Mouse (Mus musculus): ENCODE data around the gene Emc10.
A peak's percentile ranks its signal among the peaks of the same experiment; 100 is the strongest.

Emc10 gene

GRCm38 (mm10) chr7:44495992-44496770, at the start of gene Emc10, which contains the start of gene Fam71e1:
Gene Emc10 (minus strand): TSS chr7:44496529.
Gene Fam71e1 (plus strand): TSS chr7:44496581.
- peak; percentile 97 to 99 for DNase-seq

GRCm38 (mm10) chr7:44543071-44543470, 46.7 kb upstream of the Emc10 start:
- DNase-seq: no peak

GRCm38 (mm10) chr7:44542555-44542954, 46.2 kb upstream of the Emc10 start:
- no peak for DNase-seq

DNA sequence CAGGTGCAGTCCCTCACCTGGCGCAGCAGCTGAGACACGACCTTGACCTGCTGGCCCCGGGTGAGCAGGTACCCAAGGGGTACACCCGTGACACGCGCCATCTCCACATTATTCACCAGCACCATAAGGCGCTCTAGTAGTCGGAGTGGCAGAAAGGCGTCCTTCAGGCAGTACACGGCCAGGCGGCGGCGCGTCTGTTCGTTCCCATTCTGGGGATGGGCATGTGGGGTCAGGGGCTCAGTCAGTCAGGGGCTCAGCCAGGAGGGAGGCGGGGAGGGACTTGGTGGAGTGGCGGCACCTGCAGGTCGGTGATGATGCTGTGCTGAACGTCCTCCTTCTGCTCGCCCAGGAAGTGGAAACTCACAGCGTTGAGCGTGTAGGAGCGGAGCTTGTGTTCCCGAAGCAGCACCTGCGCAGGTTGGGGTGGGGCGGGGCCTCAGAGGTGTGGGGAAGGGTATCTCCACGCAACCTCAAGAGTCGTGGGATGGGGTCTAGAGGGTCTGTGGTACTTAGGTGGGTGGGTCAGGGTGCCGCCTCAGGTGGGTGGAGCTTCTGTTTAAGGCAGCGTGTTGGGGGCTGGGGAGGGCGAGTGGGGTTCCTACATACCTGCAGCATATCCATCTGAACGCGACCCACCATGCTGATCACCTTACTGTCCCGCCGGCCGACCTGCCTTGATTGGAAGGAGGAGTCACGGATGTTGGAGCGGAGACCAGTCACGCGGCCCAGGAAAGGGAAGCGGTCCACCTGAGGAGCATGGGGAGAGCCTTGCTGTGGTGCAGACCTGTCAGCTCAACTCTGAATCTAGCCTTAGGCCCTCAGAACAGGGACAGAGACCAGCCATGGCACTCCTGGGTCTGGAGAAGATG, 42.7 kb upstream of the Emc10 start:
- no peak for DNase-seq

DNA sequence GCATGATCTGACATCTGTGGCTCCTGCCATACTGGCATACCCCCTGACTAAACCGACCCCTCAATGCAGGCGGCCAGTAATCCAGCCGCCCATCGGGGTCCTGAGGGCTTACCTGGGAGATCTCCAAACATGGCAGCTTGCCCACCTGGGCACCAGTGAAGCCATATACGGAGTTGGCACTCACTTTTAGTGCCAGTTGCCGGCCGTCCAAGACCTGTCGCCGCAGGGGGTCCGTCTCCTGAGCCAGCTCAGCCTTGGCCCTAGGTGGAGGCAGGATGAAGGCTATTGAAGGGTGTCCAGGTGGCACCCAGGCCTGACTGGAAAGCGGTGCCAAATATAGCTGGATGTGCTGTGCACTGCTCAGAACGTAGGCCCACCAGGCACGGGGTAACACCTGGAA, 41.2 kb upstream of the Emc10 start:
- no peak for DNase-seq

DNA sequence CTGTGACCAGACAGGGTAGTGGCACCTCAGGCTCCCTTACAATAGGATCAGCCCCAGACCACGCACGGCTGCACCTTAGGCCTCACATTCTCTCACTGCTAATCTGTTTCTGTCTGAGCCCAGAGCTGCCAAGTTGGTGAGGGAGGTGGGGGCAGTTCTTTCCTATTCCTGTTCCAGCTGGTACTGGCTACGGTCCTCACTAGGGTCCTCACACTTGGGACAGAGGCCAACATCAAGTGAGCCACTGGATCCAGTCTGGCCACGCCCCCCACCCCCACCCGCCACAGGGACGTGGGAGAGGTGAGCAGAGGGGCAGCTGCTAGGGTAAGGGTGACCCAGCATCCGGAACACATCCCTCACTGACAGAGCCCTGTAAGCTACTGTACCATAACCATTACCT, 40.7 kb upstream of the Emc10 start:
- no peak for DNase-seq

GRCm38 (mm10) chr7:44536590-44536968, 40.2 kb upstream of the Emc10 start:
- DNase-seq: no peak

DNA sequence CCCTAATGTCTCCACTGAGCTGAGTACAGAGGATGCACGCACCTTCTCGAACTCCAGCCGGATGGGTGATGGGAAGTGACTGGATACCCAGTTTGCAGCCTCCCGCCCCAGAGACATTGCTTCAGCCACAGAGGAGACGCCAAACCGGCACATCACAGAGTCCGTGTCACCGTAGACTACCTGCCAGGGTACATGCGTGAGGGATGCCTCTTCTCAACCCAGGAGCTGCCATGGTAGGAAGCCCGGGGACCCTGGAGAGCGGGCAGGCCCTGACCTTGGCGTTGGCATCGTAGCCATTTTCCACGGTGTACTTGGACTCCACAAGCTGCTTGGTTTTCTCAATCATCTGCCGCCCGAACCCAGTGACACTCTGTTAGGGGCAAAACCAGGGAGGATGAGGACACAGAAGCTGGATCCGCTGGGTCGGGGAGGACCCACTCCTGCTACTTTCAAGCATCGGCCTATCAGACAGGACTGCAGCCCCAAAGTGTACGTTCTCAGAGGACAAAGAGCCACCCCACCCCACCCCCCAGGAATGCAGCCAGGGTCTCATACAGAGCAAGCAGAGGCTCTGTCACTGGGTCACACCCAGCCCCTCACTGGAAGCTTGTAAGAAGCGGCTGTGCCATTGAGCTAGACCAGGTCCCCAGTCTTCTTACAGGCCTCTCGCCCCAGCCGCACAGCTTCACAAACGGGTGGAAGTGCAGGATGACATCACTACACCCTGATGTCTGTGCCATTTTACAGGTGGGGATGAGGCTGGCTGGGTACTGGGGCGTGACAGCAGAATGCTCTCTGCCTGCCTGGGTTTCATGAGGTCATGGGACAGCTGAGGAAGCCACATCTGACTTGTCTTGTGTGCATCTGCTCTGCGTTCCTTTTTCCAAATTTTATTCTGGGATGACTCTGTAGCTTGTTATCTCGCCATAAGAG, 39.6 kb upstream of the Emc10 start:
- DNase-seq: no peak

- DNase-seq: no peak
Observed at GRCm38 (mm10) chr7:44534656-44535441, 38.5 kb upstream of the Emc10 start.

DNA sequence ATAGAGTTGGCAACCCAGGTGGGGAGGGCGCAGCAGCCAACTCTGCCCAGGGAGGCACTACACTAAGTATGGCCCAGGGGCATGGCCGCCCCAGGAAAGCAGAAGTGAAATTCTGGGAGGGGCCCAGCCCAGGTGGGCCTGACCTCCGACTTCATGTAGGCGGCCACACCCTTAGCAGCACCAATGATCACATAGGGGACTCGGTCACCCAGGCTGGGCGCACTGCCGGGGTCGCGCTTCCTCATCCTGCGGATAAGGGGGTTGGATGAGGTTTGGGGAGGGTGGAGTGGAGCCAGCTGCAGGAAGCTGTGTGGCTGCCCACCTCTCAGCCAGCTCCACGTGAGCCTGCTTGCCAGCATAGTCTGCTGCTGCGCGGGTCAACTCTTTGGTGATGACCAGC, 37.9 kb upstream of the Emc10 start:
- no peak for DNase-seq

GRCm38 (mm10) chr7:44533746-44534045, 37.4 kb upstream of the Emc10 start:
- DNase-seq: no peak

DNA sequence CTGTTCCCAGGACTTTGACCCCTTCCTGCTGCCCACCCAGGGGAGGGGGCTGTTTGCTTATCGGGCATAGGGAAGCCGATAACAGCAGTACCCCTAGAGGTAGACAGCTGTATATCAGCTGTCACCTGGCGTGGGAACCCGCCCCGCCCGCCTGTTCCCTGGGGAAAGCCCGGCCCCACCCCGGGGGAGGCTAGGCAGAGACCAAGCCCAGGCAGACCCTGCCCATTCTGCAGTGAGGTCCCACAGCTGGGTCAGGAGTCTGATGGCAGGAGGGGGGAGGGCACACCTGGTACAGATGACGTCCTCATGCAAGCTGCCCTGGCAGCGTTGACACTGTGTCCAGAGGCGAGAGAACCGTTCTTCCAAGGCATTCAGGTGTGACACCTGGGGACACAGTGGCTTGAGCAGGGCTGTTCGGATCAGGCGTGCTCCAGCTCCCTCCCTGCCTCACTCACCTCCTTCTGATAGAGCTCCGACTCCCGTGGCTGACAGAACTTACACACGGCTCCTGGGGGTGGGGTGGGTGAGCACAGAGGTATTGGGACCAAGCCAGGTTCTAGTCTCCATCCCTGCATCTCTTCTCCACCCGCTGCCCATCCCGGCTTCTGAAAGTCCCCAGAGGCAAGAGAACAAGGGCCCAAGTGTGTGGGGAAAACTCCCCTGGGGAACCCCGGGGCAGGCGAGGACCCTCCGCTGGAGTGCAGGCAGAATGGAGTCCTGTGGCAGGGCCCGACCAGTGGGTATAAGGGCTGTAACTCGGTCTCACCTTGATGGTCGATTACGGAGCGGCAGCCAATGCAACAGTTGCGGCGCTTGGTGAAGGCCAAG, 36.8 kb upstream of the Emc10 start:
- DNase-seq: no peak

DNA sequence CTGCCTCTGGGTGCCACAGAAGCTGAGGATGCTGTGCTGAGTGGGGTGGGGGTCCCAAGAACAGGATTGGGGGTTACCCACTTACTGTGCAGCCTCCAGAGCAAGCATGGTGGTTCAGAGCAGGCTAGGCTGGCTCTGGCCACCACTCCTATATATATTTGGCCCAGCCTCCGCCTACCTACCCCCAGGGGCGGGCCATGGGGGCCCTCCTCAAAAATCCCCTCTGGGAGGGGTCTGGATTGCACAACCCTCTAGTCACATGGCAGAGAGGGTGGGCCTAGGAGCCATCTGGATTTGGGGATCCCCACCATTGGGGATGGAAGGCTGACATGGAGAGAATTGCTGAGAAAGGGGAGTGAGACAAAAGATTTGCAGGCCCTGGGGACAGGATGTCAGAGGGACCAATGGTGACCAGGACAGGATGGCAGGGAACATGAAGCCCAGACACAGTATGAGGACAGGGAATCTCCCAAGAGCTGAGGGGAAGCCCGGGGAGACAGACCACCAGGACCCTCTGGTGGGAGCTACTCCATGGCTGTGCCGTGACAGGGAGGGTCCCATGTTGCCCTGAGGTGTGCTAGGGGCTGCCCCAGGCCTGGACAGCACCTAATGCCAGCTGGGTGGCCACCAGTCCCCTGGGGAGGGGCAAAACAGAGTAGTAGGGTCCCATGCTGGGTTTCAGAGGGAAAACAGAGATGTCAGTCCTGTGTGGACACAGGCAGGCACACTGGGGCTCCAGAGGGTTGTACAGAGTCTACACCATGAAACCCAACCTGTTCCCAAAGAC, 35.8 kb upstream of the Emc10 start, which contains the start of gene Spib:
Spib (minus strand) TSS at position 126 of the 787 bp plus-strand sequence.
- no peak for DNase-seq

DNA sequence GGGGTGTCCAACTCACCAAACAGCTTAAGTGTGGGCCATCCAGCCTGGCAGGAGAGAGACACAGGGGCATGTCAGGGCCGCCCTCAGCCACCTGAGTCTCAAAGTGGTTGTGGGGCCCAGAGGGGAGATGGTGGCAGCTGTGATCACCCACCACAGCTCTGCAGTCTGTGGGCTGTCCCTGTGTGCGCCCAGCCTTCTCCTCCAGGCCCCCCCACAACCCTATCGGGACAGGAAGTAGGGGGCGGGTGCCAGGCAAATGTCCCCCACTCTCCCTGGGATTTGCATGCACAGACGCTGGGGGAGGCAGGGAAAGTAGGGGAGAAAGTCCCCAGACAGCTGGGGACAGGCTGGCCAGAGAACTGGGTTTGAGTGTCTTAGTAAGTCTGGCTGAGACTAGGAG, 34.9 kb upstream of the Emc10 start:
- DNase-seq: no peak

DNA sequence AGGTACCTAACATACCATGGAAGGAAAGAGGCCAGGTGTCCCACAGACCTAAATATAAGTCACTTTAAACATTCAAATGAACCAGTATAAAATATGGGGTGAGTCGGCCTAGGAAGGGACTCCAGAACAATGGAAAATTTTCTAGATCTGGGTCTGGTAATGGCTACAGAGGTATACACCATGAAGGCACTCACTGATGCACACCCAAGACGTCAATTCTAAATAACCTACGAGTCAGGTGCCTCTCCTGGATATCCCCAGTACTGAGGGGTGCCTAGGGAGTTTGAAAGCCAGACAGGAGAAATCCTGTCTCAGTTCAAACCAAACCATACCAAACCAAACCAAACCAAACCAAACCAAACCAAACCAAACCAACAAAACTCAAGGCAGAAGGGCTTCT, 34.2 kb upstream of the Emc10 start:
- DNase-seq: no peak

DNA sequence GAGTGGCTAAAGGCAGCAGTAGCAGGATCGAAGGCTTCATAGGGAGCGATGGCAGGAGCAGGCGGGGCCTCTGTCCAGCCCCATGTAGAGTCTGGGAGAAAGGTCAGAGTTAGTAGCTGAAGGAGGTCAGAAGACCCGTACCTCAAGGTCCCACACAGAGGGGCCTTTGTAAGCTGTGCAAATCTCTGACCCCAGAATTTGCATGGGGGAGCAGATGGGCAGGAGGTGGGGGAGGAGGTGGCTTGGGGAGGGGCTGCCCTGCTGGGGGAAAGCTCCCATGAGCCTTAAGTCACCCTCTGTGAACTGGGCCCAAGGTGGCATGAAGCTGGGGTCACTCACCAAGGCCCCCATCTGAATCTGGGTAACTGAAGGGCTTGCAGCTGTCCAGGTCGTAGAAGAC, 33.2 kb upstream of the Emc10 start:
- DNase-seq: no peak

DNA sequence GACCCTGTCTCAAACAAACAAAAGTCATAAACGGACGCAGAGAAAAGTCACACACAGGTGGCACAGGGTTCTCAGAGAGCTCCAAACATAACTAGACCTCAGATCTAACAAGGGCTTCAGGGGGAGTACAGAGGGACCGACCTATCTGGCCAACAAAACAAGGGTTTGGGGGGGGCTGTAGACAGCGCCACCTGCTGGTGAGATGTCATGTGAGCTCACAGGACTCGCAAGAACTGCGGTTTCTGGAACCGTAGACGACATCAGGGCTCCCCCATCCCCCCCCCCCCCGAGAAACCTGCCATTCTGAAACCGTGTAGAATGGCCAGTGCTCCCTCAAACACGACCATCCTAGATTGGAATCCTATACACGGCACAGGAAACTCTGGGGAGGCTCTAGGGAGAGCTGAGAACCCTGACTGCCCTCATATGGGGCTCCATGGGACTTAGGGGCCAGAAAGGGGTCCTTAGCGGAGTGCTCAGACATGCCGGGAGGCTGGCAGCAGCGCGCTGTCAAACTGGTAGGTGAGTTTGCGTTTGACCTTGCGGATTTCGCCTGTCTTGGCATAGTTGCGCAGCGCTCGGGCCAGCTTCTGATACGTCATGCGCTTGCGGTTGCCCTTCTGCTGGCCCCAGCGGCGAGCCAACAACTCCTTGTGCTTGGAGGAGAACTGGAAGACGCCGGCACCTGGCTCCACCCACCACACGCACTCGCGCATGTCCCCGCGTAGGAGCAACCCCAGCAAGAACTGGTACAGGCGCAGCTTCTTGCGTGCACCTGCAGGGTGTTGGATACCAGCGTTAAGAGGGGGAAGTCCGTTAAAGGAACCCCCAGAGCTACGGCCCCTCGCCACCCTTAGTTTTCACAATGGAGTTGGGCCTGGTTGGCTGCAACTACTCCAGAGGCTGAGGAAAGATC, 31.4 kb upstream of the Emc10 start:
- peak; percentile 75 to 78 for DNase-seq

- no peak for DNase-seq
Observed at GRCm38 (mm10) chr7:44526414-44527154, 30.3 kb upstream of the Emc10 start.

Measured in thymus, adult 18-20 months (tissue).